Mouse (Mus musculus) cerebellum, adult 11-12 months (tissue): ENCODE measurements around the gene Adamts15.

ENCODE experiments used
- DNase-seq: peaks from one replicate; pipeline ENCODE4 v3.0.0; 2022

Adamts15 gene

GRCm38 (mm10) chr9:30855837-30856236 lies 66.4 kb downstream of the Adamts15 start:
- no peak for DNase-seq

- DNase-seq = no peak
Measured at GRCm38 (mm10) chr9:30851841-30852240, 70.4 kb downstream of the Adamts15 start.

GRCm38 (mm10) chr9:30849951-30850350 lies 72.3 kb downstream of the Adamts15 start:
- DNase-seq = no peak

GRCm38 (mm10) chr9:30849444-30849843 lies 72.8 kb downstream of the Adamts15 start:
- DNase-seq = no peak
